Mouse (Mus musculus) embryonic fibroblast, embryonic 13.5 days (primary cell): ENCODE results near the gene Cox6b1.

ENCODE experiments used
- CTCF ChIP-seq: IDR thresholded peaks from 2 replicates; pipeline ENCODE4 v1.5.1; 2011; ENCODE audit warnings: mild to moderate bottlenecking, control low read depth, low read length, moderate library complexity, borderline replicate concordance; ENCODE audit not compliant: insufficient read depth
- POLR2A ChIP-seq: IDR thresholded peaks from 2 replicates; pipeline ENCODE4 v1.6.1; 2011; ENCODE audit warnings: low read depth, mild to moderate bottlenecking, control low read depth, low read length, moderate library complexity

DNA sequence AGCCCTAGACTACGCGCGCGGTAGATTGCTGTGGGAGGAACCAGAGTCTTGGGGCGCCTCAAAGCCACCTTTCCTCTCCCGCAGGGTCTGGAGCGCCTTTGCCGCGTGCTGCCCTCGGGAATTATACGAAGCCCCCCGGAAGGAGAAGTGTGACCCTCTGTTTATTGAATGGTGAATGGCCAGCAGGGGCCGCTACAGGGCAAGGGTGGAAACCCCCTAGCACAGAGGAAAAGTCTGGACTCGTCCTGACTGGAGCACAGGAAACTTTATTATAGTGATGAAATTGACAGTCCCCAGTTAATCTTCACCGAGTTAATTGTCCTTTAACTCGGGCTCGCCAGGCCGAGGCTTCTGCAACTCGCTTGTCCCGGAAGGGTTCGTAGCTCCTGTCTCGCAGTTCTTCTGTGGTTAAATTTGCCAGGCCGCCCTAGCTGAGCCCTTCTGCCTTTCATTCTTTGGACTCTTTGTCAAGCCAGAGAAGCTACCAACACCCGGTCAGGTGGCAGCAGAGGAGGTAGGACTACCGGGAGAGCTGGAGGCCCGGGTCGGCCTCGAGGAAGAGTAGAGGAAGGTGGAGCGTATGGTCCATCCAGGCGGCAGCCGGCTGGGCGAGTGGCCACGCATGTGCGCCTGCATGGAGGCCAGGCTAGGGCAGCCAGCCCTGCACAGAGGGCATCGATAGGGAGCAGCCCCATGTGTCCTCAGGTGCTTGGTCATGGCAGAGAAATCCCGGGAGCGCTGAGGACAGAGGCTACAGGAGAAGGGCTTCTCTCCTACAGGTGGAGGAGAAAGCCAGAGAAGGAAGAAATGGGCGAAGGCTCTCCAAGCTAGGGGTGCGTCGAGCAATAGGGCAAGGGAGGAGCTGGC, 36.3 kb downstream of the Cox6b1 start:
- TF ChIP-seq CTCF (peak; percentile 55), POLR2A (no peak)
